Comparison of ENCODE assay signal across 5 mouse cellular contexts in genomic region chr10:128087216-128087615, GRCm38 (mm10). TPM values are rescaled to one million over a fixed set of nuclear protein-coding genes. Genes with fewer than 3 reads are reported as not detected.
DNase-seq lines count a peak whose midpoint lies in the region; TF ChIP-seq lines count a peak whose summit lies in the region.
"Not testable (repeated sequence)": the region's sequence is repeated elsewhere in the genome, so short reads cannot be mapped to it uniquely, and the experiment has no call there.

No protein-coding gene starts in this region.

- not testable (repeated sequence) for TF ChIP-seq POLR2A in cerebellum, adult 2 months (IDR thresholded peaks at IDR 0.05; ENCODE audit: borderline replicate concordance, insufficient read depth, low read length)

- peaks cover 13% of the 10 kb centered on the region; the same call in 1 of the 2 replicates for H3K4me1 ChIP-seq in cerebellum, adult 2 months (ENCODE audit: control insufficient read depth, insufficient read depth, low read length)

- peak; percentile 52 for DNase-seq in cerebellum, adult 11-12 months
- peak; percentile 54 to 64 for DNase-seq in cerebellum, adult 2 months
- peak; percentile 66 for DNase-seq in cerebellum, adult 9-10 months
- peak; percentile 47 to 55 for DNase-seq in cerebellum, postnatal 25 days
- peak; percentile 46 for DNase-seq in gastrocnemius, adult 2 months

- H3K27ac ChIP-seq in cerebellum, adult 2 months (ENCODE audit: insufficient read depth, low read length); gastrocnemius, adult 2 months: not testable (repeated sequence)

- intact Hi-C loops in gastrocnemius, adult 2 months (cut with DNase I): not testable (repeated sequence)

- H3K4me3 ChIP-seq in cerebellum, adult 2 months (replicated peaks; ENCODE audit: insufficient read depth, low read depth, low read length): not testable (repeated sequence)
- peak overlapping the region; percentile 15; the same call in 1 of the 2 replicates for H3K4me3 ChIP-seq in gastrocnemius, adult 2 months

- not testable (repeated sequence) for TF ChIP-seq CTCF in cerebellum, adult 2 months (IDR thresholded peaks at IDR 0.05; ENCODE audit: borderline replicate concordance, insufficient read depth, low read depth, low read length); gastrocnemius, adult 2 months (IDR thresholded peaks at IDR 0.05)

- WGBS in cerebellum, adult 2 months: 41% methylated on average over 2 of the region's 2 CpGs

- not testable (repeated sequence) for H3K27me3 ChIP-seq in cerebellum, adult 2 months (ENCODE audit: control insufficient read depth, insufficient read depth, low read length)

RNA-seq across cellular contexts. Expression of gene Atp5b, which starts 4.1 kb away (rescaled TPM):
- polyA plus RNA-seq in cerebellum, adult 2 months (2012; rRNA removed): 2,153 and 2,193 TPM in 2 replicates
- total RNA-seq in gastrocnemius, adult 2 months (2021): 1,000 to 10,000 TPM; 3,225 to 4,497 TPM

RNA-seq across cellular contexts. Expression of gene Baz2a, which starts 4.2 kb away (rescaled TPM):
- polyA plus RNA-seq in cerebellum, adult 2 months (2012; rRNA removed): 42.9 and 45.2 TPM in 2 replicates
- 10 to 100 TPM; 12.7 to 13.2 TPM for total RNA-seq in gastrocnemius, adult 2 months (2021)

RNA-seq across cellular contexts. Expression of gene Ptges3, which starts 28.5 kb away (rescaled TPM):
- 69.9 and 75.5 TPM in 2 replicates for polyA plus RNA-seq in cerebellum, adult 2 months (2012; rRNA removed)
- total RNA-seq in gastrocnemius, adult 2 months (2021): 10 to 100 TPM; 75.4 to 81.3 TPM

RNA-seq across cellular contexts. Expression of gene Naca, which starts 51.8 kb away (rescaled TPM):
- polyA plus RNA-seq in cerebellum, adult 2 months (2012; rRNA removed): 209 and 230 TPM in 2 replicates
- total RNA-seq in gastrocnemius, adult 2 months (2021): 100 to 1,000 TPM; 385 to 418 TPM
